Mouse (Mus musculus): ENCODE measurements at regions not wholly inside any gene's neighbourhood (a gene's known extent, or its start where the extent isn't known, plus 50 kb on each side); places are given as distances from the start of the nearest gene placed in this dataset.

DNA sequence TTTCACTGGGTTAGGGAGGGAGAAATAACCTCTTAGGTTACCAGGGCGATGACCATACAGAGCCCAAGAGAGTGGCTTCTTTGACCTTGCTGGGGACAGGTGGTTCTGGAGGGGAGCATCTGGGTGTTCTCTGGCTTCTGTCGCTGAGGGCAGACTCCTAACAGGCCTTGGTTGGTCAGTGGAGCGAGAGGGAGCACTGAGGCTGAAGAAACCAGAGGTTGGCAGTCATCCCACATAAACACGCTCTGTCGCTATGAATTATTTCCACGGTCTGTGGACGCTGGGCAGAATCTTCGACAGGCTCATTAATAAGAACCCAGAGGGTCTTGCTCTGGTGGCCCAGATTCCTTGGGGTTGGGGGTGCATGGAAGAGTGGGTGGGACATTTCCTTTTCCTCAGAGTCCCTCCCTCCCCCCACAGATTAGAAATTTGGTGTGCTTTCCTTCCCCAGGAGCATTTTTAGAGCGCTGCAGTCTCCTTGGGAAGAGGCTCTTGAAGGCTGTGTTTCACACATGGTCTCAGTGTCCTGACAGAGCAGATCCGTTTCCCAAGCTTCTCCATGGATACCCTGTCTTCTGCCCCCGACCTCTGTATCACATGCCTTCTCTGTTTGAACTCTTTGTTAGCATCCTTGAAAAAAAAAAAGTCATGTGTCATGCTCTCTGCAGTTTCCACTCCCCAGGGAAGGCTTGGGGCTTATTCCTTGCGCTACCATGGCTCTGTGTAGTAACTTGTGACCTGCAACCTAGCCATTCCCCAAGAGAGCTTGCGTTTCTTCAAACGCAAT is 190.1 kb downstream of the 4933412E24Rik start:
- TF ChIP-seq CTCF (IDR thresholded peaks at IDR 0.05; ENCODE audit: insufficient read depth, low read depth, low read length) (no peak), POLR2A (IDR thresholded peaks at IDR 0.05; ENCODE audit: insufficient read depth, low read depth, low read length) (no peak)
- WGBS, result 62% methylated on average over 14 of the region's 14 CpGs
- Histone ChIP-seq H3K4me3 (ENCODE audit: insufficient read depth, low read depth, low read length) (no peak overlapping the region), H3K4me1 (ENCODE audit: control insufficient read depth, insufficient read depth, low read length) (peaks cover 20% of the 10 kb centered on the region), H3K27ac (ENCODE audit: insufficient read depth, low read depth, low read length) (no peak overlapping the region)

DNA sequence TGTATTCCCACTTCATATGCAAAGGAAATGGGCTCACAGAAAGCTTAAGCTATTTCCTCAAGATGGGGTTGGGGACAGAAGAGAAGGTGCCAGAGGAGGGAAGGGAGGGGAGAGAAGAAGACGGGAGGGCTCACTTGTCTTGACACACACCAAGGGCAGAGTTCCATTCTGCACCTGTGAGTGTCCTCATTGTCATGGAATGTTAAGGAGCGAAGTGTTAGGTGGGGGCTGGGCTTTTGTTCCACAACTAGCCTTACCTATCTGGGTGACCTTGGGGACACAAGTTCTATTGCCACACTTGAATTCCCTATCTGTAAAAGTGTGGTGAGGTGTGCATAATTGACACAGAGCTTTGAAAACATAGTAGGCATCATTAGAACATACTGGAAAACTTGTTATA is 192.5 kb downstream of the 4933412E24Rik start:
- 81% methylated on average over 2 of the region's 2 CpGs for WGBS
- no peak for TF ChIP-seq POLR2A (IDR thresholded peaks at IDR 0.05; ENCODE audit: insufficient read depth, low read depth, low read length)
- Histone ChIP-seq H3K4me3 (ENCODE audit: insufficient read depth, low read depth, low read length) (no peak overlapping the region), H3K27ac (ENCODE audit: insufficient read depth, low read depth, low read length) (no peak overlapping the region), H3K4me1 (ENCODE audit: control insufficient read depth, insufficient read depth, low read length) (peaks cover 20% of the 10 kb centered on the region)

DNA sequence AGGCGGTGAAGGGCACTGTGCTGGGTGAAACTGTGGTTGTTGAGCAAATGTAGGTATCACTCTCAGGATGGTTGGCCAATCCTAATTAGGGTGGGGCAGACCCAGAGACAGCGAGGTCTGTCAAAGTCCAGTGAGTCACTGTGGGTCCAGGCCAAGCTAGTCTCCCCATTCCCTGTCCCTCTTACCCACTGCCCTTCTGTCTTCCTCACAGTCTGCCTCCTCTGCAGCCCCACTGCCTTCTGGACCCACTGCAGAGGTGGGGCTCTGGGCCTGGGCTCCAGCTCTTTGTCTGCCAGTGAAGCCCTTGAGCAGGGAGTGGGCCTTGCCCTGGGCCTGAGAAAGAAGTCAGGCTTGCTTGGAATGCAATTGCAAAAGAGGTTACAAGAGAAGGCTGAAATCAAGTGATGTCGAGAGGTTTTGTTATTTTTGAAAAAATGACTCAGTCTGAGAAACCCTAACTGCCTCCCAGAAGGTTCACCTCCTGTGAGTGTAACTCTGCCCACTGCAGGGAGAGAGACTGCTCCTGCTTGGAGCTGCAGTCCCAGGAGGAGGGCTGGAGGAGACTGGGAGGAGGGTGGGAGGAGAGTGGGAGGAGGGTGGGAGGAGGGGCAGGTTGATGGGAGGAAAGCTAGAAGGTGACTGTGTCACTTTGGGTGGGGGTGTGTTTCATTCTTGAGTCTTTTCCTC is 193.3 kb downstream of the 4933412E24Rik start:
- 0 out of 2 replicates have a peak overlapping the region, but pooled peaks have one; percentile 12 for H3K27ac ChIP-seq (ENCODE audit: insufficient read depth, low read depth, low read length)
- peaks cover 18% of the 10 kb centered on the region for H3K4me1 ChIP-seq (ENCODE audit: control insufficient read depth, insufficient read depth, low read length)
- WGBS, result 60% methylated on average over 3 of the region's 3 CpGs
- TF ChIP-seq POLR2A (IDR thresholded peaks at IDR 0.05; ENCODE audit: insufficient read depth, low read depth, low read length), result no peak
- no peak for TF ChIP-seq CTCF (IDR thresholded peaks at IDR 0.05; ENCODE audit: insufficient read depth, low read depth, low read length)
- H3K4me3 ChIP-seq (ENCODE audit: insufficient read depth, low read depth, low read length), result no peak overlapping the region

DNA sequence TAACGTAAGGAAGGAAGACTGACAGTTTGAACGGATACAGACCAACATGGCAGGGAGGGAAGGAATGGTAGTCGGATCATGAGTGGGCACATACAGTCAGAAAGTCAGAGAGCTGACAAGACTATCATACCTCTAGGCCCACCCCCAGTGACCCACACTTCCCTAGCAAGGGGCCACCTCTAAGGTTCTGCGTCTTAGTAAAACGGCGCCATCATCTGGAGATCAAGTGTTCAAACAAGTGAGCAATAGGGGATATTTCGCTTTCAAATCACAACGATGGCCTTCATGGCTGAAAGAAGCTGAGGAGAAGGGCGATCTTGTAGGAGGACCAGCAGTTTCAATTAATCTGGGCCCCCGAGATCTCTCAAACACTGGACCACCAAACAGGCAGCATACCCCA is 196.1 kb downstream of the 4933412E24Rik start:
- Histone ChIP-seq H3K4me3 (ENCODE audit: insufficient read depth, low read depth, low read length) (no peak overlapping the region), H3K27ac (ENCODE audit: insufficient read depth, low read depth, low read length) (no peak overlapping the region), H3K4me1 (ENCODE audit: control insufficient read depth, insufficient read depth, low read length) (peaks cover 8% of the 10 kb centered on the region)
- TF ChIP-seq POLR2A (IDR thresholded peaks at IDR 0.05; ENCODE audit: insufficient read depth, low read depth, low read length), result no peak
- TF ChIP-seq CTCF (IDR thresholded peaks at IDR 0.05; ENCODE audit: insufficient read depth, low read depth, low read length), result no peak
- WGBS, result 82% methylated on average over 10 of the region's 10 CpGs

DNA sequence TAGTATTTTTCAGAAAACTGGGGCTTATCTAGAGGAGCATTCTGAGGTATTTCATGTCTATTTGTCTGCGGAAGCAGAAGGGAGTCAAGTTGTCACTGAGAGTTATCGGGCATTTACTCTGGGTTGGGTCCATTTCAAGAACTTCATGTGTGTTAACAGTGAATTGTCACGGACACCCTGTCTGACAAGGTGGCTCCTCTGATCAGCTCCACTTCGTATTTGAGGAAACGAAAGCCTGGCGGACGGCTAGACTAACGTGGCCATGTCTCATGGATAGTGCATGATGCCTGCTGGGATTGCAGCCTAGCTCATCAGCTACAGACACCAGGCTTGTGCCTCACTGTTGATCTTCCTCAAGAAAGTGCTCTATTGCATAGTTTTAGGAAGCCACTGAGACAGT is 200.4 kb downstream of the 4933412E24Rik start:
- 92% methylated on average over 8 of the region's 8 CpGs for WGBS
- H3K27ac ChIP-seq (ENCODE audit: insufficient read depth, low read depth, low read length), result no peak overlapping the region
- no peaks in the 10 kb centered on the region for H3K4me1 ChIP-seq (ENCODE audit: control insufficient read depth, insufficient read depth, low read length)
- no peak for TF ChIP-seq POLR2A (IDR thresholded peaks at IDR 0.05; ENCODE audit: insufficient read depth, low read depth, low read length)
- no peak for TF ChIP-seq CTCF (IDR thresholded peaks at IDR 0.05; ENCODE audit: insufficient read depth, low read depth, low read length)
- no peak overlapping the region for H3K4me3 ChIP-seq (ENCODE audit: insufficient read depth, low read depth, low read length)

DNA sequence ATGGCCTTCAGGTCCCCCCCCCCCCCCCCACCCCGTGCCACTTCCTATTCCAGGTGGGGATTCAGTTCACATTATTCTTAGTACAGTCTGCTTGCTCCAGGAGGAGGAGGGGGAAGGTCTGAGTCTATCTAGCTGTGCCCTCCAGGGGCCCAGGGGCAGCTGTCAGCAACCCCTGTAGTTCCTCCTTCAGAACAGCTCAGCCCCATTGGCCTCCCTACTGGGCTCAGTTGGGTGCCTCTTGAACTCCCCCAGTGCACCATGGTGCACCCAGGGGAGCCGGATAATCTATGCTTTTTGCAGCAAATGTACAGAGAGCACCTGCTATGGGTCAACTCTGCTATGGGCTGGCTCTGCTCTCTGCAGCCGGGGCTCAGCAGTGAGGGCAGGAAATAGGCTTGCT is 204.8 kb downstream of the 4933412E24Rik start:
- no peak for TF ChIP-seq POLR2A (IDR thresholded peaks at IDR 0.05; ENCODE audit: insufficient read depth, low read depth, low read length)
- no peak for TF ChIP-seq CTCF (IDR thresholded peaks at IDR 0.05; ENCODE audit: insufficient read depth, low read depth, low read length)
- 51% methylated on average over 3 of the region's 3 CpGs for WGBS
- Histone ChIP-seq H3K4me1 (ENCODE audit: control insufficient read depth, insufficient read depth, low read length) (no peaks in the 10 kb centered on the region), H3K27ac (ENCODE audit: insufficient read depth, low read depth, low read length) (no peak overlapping the region), H3K4me3 (ENCODE audit: insufficient read depth, low read depth, low read length) (no peak overlapping the region)

DNA sequence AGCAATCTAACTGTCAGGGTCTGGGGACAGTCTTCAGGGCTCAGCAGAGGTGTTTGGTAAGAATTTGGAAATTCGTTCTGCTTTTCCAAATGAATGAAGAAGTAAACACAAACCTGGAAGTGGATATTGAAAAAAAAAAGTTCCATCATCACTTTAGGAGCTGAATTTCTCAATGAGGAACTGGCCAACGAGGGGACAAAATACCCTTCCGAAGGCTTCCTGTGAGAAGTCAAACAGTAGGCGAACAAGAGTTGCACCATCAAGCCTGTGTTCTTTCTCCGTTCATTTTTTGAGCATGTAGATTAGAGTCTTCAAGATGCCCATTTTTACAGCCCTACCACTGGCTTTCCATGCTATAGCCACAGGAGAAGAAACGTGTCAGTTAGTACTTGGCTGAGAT is 207.1 kb downstream of the 4933412E24Rik start:
- Histone ChIP-seq H3K4me3 (ENCODE audit: insufficient read depth, low read depth, low read length) (no peak overlapping the region), H3K4me1 (ENCODE audit: control insufficient read depth, insufficient read depth, low read length) (no peaks in the 10 kb centered on the region), H3K27ac (ENCODE audit: insufficient read depth, low read depth, low read length) (no peak overlapping the region)
- TF ChIP-seq POLR2A (IDR thresholded peaks at IDR 0.05; ENCODE audit: insufficient read depth, low read depth, low read length), result no peak
- TF ChIP-seq CTCF (IDR thresholded peaks at IDR 0.05; ENCODE audit: insufficient read depth, low read depth, low read length), result no peak
- WGBS, result 94% methylated on average over 6 of the region's 6 CpGs

DNA sequence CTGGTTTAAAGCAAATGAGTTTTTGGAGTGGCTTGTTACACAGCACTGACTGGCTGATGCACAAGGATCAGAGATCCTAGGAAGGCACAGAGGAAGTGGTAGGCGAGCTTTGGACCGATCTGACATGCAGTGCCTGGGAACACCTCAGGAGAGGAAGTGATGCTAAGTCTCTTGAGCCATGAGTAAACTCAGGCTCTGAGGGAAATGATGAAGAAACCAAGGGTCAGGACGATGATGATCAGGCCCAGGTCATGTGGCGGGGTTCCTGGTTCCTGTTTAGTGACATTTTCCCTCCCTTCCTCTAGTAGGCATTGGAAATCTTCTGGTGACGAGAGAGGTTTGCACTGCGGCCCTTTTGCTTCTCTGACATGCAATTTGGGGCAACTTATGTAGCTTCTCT is 208.7 kb downstream of the 4933412E24Rik start:
- WGBS, result 93% methylated on average over 6 of the region's 6 CpGs
- Histone ChIP-seq H3K27ac (ENCODE audit: insufficient read depth, low read depth, low read length) (no peak overlapping the region), H3K4me1 (ENCODE audit: control insufficient read depth, insufficient read depth, low read length) (no peaks in the 10 kb centered on the region), H3K4me3 (ENCODE audit: insufficient read depth, low read depth, low read length) (no peak overlapping the region)
- TF ChIP-seq CTCF (IDR thresholded peaks at IDR 0.05; ENCODE audit: insufficient read depth, low read depth, low read length) (no peak), POLR2A (IDR thresholded peaks at IDR 0.05; ENCODE audit: insufficient read depth, low read depth, low read length) (no peak)

DNA sequence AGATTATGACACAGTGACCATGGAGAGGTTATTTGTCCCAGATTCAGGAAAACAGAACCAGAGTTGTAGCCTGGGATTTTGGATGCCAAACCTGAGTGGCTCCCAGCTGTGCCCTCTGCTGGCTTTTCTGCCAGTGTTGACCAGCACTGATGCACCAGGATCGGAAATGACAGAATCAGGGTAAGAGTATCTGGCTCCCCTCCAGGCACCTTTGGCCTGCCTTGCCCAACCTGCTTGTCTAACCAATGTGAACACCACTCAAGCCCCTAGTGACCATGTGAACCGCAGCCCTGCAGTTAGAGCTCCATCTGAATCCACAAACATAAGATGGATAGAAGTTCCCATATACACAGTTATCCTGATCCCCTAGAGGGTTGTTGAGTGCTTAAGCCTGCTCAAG is 210.6 kb downstream of the 4933412E24Rik start:
- H3K27ac ChIP-seq (ENCODE audit: insufficient read depth, low read depth, low read length), result no peak overlapping the region
- H3K4me3 ChIP-seq (ENCODE audit: insufficient read depth, low read depth, low read length), result no peak overlapping the region
- 93% methylated on average over 2 of the region's 2 CpGs for WGBS
- no peaks in the 10 kb centered on the region for H3K4me1 ChIP-seq (ENCODE audit: control insufficient read depth, insufficient read depth, low read length)
- TF ChIP-seq POLR2A (IDR thresholded peaks at IDR 0.05; ENCODE audit: insufficient read depth, low read depth, low read length) (no peak), CTCF (IDR thresholded peaks at IDR 0.05; ENCODE audit: insufficient read depth, low read depth, low read length) (no peak)

Data from olfactory bulb, adult 2 months (tissue).